ENCODE assay signal across 9 mouse cellular contexts in genomic region chr11:75926431-75927312, GRCm38 (mm10). TPM values are rescaled to one million over a fixed set of nuclear protein-coding genes. Genes with fewer than 3 reads are reported as not detected.
A peak's percentile ranks its signal among the peaks of the same experiment; 100 is the strongest.
DNase-seq lines count a peak whose midpoint lies in the region; ATAC-seq and TF ChIP-seq lines count a peak whose summit lies in the region.
"Had no signal": no experiment of that assay in that cellular context is flagged by ENCODE, and none has a peak within 500 bp of the region (broad histone marks: within the 10 kb centered on the region; RNA-seq: fewer than 3 reads in every experiment).

No protein-coding gene starts in this region.

- TF ChIP-seq EP300 in heart, adult 2 months (IDR thresholded peaks at IDR 0.05; ENCODE audit: insufficient read depth, low read depth, low read length), result no peak
- TF ChIP-seq EP300 in MEL (IDR thresholded peaks at IDR 0.05; ENCODE audit: low read depth in 1 of 2, low read length in 2 of 2), result peak; percentile 92 to 96
- TF ChIP-seq EP300 in liver, embryonic 14.5 days (IDR thresholded peaks at IDR 0.05; ENCODE audit: low read depth), result peak; percentile 58

- no peak overlapping the region for H3K4me3 ChIP-seq in heart, adult 2 months
- peak overlapping the region; percentile 2 to 30; a peak in 3 of 4 replicates for H3K4me3 ChIP-seq in MEL (ENCODE audit: control insufficient read depth in 1 of 2, insufficient read depth in 1 of 2, low read depth in 2 of 2, low read length in 2 of 2)
- H3K4me3 ChIP-seq in liver, embryonic 14.5 days (ENCODE audit: insufficient read depth in 1 of 2, low read depth in 2 of 2, low read length in 2 of 2), result no peak overlapping the region
- peak overlapping the region; percentile 33 for H3K4me3 ChIP-seq in small intestine, adult 2 months (ENCODE audit: low read depth, low read length)
- H3K4me3 ChIP-seq: erythroblast, embryonic 14.5 days had no signal

- no peak overlapping the region for H3K9ac ChIP-seq in heart, adult 2 months (ENCODE audit: low read depth, low read length)
- peak overlapping the region; percentile 19 for H3K9ac ChIP-seq in MEL (ENCODE audit: control insufficient read depth, low read depth, low read length, poor library complexity, severe bottlenecking)
- no peak overlapping the region for H3K9ac ChIP-seq in liver, embryonic 14.5 days (replicated peaks)

- no peaks in the 10 kb centered on the region for H3K36me3 ChIP-seq in heart, adult 2 months (ENCODE audit: control insufficient read depth, insufficient read depth, low read length)
- H3K36me3 ChIP-seq in MEL (ENCODE audit: control insufficient read depth in 1 of 2, insufficient read depth in 2 of 2, low read length in 2 of 2), result peaks cover 0 to 18% of the 10 kb centered on the region in 2 experiments; a peak in 2 of 4 replicates
- no peaks in the 10 kb centered on the region for H3K36me3 ChIP-seq in liver, embryonic 14.5 days (replicated peaks; ENCODE audit: control insufficient read depth, insufficient read depth, low read depth)
- H3K36me3 ChIP-seq in small intestine, adult 2 months (ENCODE audit: control insufficient read depth, insufficient read depth, low read length), result no peaks in the 10 kb centered on the region

- DNase-seq in heart, adult 2 months, result peak; percentile 39 to 41
- DNase-seq in heart, adult 11 months, result no peak
- DNase-seq in MEL (ENCODE audit: low read depth, low spot score), result peak; percentile 98
- peak; percentile 57 to 66 for DNase-seq in heart, postnatal 14 days
- DNase-seq in liver, embryonic 14.5 days (ENCODE audit: low read depth in 3 of 3, low spot score in 3 of 3), result peak; percentile 30 to 60 (median 42)
- DNase-seq in left cerebral cortex, adult 18-20 months (ENCODE audit: low spot score in 2 of 2), result no peak
- DNase-seq in urinary bladder, postnatal 36 days (ENCODE audit: low spot score in 2 of 2), result no peak

- peak; percentile 91 for ATAC-seq in liver, embryonic 14.5 days (ENCODE audit: insufficient read depth)

- no peak for TF ChIP-seq CTCF in heart, adult 2 months (IDR thresholded peaks at IDR 0.05)
- TF ChIP-seq CTCF in MEL (IDR thresholded peaks at IDR 0.05 in 2 of 3, conservative IDR thresholded peaks at IDR 0.05 in 1 of 3; ENCODE audit: control insufficient read depth in 1 of 3, insufficient read depth in 1 of 3, low read depth in 2 of 3, low read length in 3 of 3, poor library complexity in 1 of 3, severe bottlenecking in 1 of 3), result no peak
- TF ChIP-seq CTCF in liver, embryonic 14.5 days (IDR thresholded peaks at IDR 0.05; ENCODE audit: low read depth), result no peak
- no peak for TF ChIP-seq CTCF in small intestine, adult 2 months (IDR thresholded peaks at IDR 0.05; ENCODE audit: extremely low read depth, insufficient read length, insufficient replicate concordance, low read depth, low read length)

- peaks cover 4% of the 10 kb centered on the region; the same call in 1 of the 2 replicates for H3K4me1 ChIP-seq in heart, adult 2 months (ENCODE audit: control insufficient read depth, insufficient read depth, low read length)
- H3K4me1 ChIP-seq in MEL (ENCODE audit: control insufficient read depth in 1 of 2, insufficient read depth in 2 of 2, low read length in 2 of 2), result peaks cover 23 to 28% of the 10 kb centered on the region in 2 experiments
- H3K4me1 ChIP-seq in liver, embryonic 14.5 days (replicated peaks; ENCODE audit: control insufficient read depth in 2 of 2, insufficient read depth in 2 of 2, low read length in 1 of 2), result peaks cover 0 to 7% of the 10 kb centered on the region in 2 experiments; a peak in 3 of 4 replicates
- H3K4me1 ChIP-seq in small intestine, adult 2 months (ENCODE audit: control insufficient read depth, insufficient read depth, insufficient read length, low read length), result peaks cover 29% of the 10 kb centered on the region

- peak overlapping the region; percentile 46 for H3K27ac ChIP-seq in heart, adult 2 months
- H3K27ac ChIP-seq in MEL (ENCODE audit: control insufficient read depth, low read depth, low read length), result peak overlapping the region; percentile 60
- H3K27ac ChIP-seq in liver, embryonic 14.5 days, result no peak overlapping the region
- peak overlapping the region; percentile 78 for H3K27ac ChIP-seq in small intestine, adult 2 months (ENCODE audit: insufficient read depth, low read depth, low read length)

- no peak for TF ChIP-seq RAD21 in MEL (IDR thresholded peaks at IDR 0.05; ENCODE audit: low read depth, low read length)

- WGBS in heart, adult 2 months, result 44% methylated on average over 13 of the region's 13 CpGs
- WGBS in liver, embryonic 14.5 days (ENCODE audit: insufficient replicate concordance), result 27% methylated on average over 13 of the region's 13 CpGs
- 18% methylated on average over 13 of the region's 13 CpGs for WGBS in small intestine, adult 2 months

- H3K4me2 ChIP-seq in liver, embryonic 14.5 days (ENCODE audit: low read depth), result no peak overlapping the region

- intact Hi-C loops in heart, adult 2 months (cut with DNase I), result no loop called here
- intact Hi-C loops in heart, postnatal 14 days (cut with DNase I), result no loop called here

- no peaks in the 10 kb centered on the region for H3K9me3 ChIP-seq in MEL (replicated peaks; ENCODE audit: insufficient read depth, low read length)
- no peaks in the 10 kb centered on the region for H3K9me3 ChIP-seq in liver, embryonic 14.5 days (ENCODE audit: control insufficient read depth, low read length)

- TF ChIP-seq POLR2A in heart, adult 2 months (IDR thresholded peaks at IDR 0.05; ENCODE audit: insufficient read depth, low read depth, low read length), result no peak
- peak; percentile 23 to 38; a peak in 1 of 4 replicates for TF ChIP-seq POLR2A in MEL (IDR thresholded peaks at IDR 0.05; ENCODE audit: control insufficient read depth in 1 of 2, insufficient read depth in 1 of 2, low read depth in 1 of 2, low read length in 2 of 2, poor library complexity in 1 of 2)
- TF ChIP-seq POLR2A in small intestine, adult 2 months (IDR thresholded peaks at IDR 0.05; ENCODE audit: low read depth, low read length), result no peak

- H3K27me3 ChIP-seq in heart, adult 2 months (ENCODE audit: control insufficient read depth, insufficient read depth, low read length), result no peaks in the 10 kb centered on the region
- H3K27me3 ChIP-seq in MEL (ENCODE audit: control insufficient read depth in 1 of 2, insufficient read depth in 2 of 2, low read length in 2 of 2), result no peaks in the 10 kb centered on the region
- H3K27me3 ChIP-seq in liver, embryonic 14.5 days (ENCODE audit: control insufficient read depth, insufficient read depth, low read length), result no peaks in the 10 kb centered on the region
- H3K27me3 ChIP-seq in small intestine, adult 2 months (ENCODE audit: control insufficient read depth, insufficient read depth, low read length), result no peaks in the 10 kb centered on the region

- no peaks in the 10 kb centered on the region for H3K79me2 ChIP-seq in heart, adult 2 months (replicated peaks; ENCODE audit: control insufficient read depth, insufficient read depth, low read length)
- no peaks in the 10 kb centered on the region for H3K79me2 ChIP-seq in MEL (ENCODE audit: control insufficient read depth, insufficient read depth, low read length, poor library complexity)

TF ChIP-seq in MEL, 35 proteins besides CTCF, POLR2A, EP300 and RAD21 (continues in another document):
- peak; percentile 99 for TF ChIP-seq BHLHE40 (IDR thresholded peaks at IDR 0.05; ENCODE audit: borderline replicate concordance, low read depth, low read length)
- peak; percentile 90 for TF ChIP-seq MAX (IDR thresholded peaks at IDR 0.05; ENCODE audit: low read length)
- peak; percentile 95 for TF ChIP-seq SIN3A (IDR thresholded peaks at IDR 0.05; ENCODE audit: low read length)
- TF ChIP-seq TAL1 (IDR thresholded peaks at IDR 0.05; ENCODE audit: low read length), result peak; percentile 89
- no peak for TF ChIP-seq ZKSCAN1 (IDR thresholded peaks at IDR 0.05; ENCODE audit: low read depth, low read length)
- TF ChIP-seq TCF12 (IDR thresholded peaks at IDR 0.05; ENCODE audit: low read depth, low read length), result peak; percentile 97
- peak; percentile 28; the same call in 1 of the 2 replicates for TF ChIP-seq MYB (IDR thresholded peaks at IDR 0.05; ENCODE audit: low read depth, low read length)
- peak; percentile 53 for TF ChIP-seq KAT2A (conservative IDR thresholded peaks at IDR 0.05; ENCODE audit: low read depth, low read length)
- TF ChIP-seq SMC3 (IDR thresholded peaks at IDR 0.05; ENCODE audit: low read depth, low read length), result no peak
- TF ChIP-seq MYC (IDR thresholded peaks at IDR 0.05; ENCODE audit: low read depth, low read length), result peak; percentile 90
- TF ChIP-seq RCOR1 (IDR thresholded peaks at IDR 0.05; ENCODE audit: low read depth, low read length), result peak; percentile 93
- no peak for TF ChIP-seq ZC3H11A (IDR thresholded peaks at IDR 0.05; ENCODE audit: low read depth, low read length)
- no peak for TF ChIP-seq UBTF (IDR thresholded peaks at IDR 0.05; ENCODE audit: borderline replicate concordance, insufficient read depth, low read depth, low read length)
- TF ChIP-seq JUND (IDR thresholded peaks at IDR 0.05; ENCODE audit: low read depth, low read length), result no peak
- TF ChIP-seq POLR2AphosphoS5 (IDR thresholded peaks at IDR 0.05; ENCODE audit: borderline replicate concordance, low read depth, low read length), result no peak
- TF ChIP-seq MXI1 (IDR thresholded peaks at IDR 0.05; ENCODE audit: low read depth, low read length), result peak; percentile 95
- peak; percentile 73; the same call in 1 of the 2 replicates for TF ChIP-seq MAFK (IDR thresholded peaks at IDR 0.05; ENCODE audit: borderline replicate concordance, low read depth, low read length)
- TF ChIP-seq ZNF384 (IDR thresholded peaks at IDR 0.05; ENCODE audit: low read depth, low read length), result no peak
- peak; percentile 76 for TF ChIP-seq NRF1 (IDR thresholded peaks at IDR 0.05; ENCODE audit: insufficient read depth, low read depth, low read length, poor library complexity, severe bottlenecking)
- no peak; the same call in 1 of the 2 replicates for TF ChIP-seq NELFE (IDR thresholded peaks at IDR 0.05; ENCODE audit: low read depth, low read length)
- peak; percentile 89 for TF ChIP-seq USF1 (IDR thresholded peaks at IDR 0.05; ENCODE audit: low read depth, low read length)
- peak; percentile 47; the same call in 1 of the 2 replicates for TF ChIP-seq MAZ (IDR thresholded peaks at IDR 0.05; ENCODE audit: low read depth, low read length)

RNA-seq across cellular contexts. Expression of gene Rph3al, which starts 11.6 kb away (rescaled TPM):
- 10 to 100 TPM; 11.1 to 11.7 TPM for total RNA-seq in heart, adult 2 months (2021)
- polyA plus RNA-seq in heart, adult 2 months (2012; rRNA removed), result 5.9 and 6.6 TPM in 2 replicates
- total RNA-seq in MEL (2012; rRNA removed), result 7.1 and 9.4 TPM in 2 replicates
- 10 to 100 TPM in 1 of 2 experiments, not detected in 1; 23.0 TPM for polyA plus RNA-seq in MEL (2012; ENCODE audit: insufficient read depth in 1 of 2, insufficient read length in 2 of 2, low read depth in 1 of 2, low replicate concordance in 2 of 2, missing spikeins in 1 of 2)
- total RNA-seq in heart, postnatal 14 days (2021), result 10 to 100 TPM; 12.8 to 16.6 TPM
- polyA plus RNA-seq in liver, embryonic 14.5 days (2012; rRNA removed), result 0.15 and 0.29 TPM in 2 replicates
- polyA plus RNA-seq in liver, embryonic 14.5 days (2014; fragmentation: Nextera tagmentation; extraction: Ambion mirVana), result 0.25 and 0.27 TPM in 2 replicates
- 12.6 and 12.7 TPM in 2 replicates for polyA plus RNA-seq in small intestine, adult 2 months (2012; rRNA removed)
- 1 to 10 TPM; 1.9 to 2.7 TPM for total RNA-seq in left cerebral cortex, adult 18-20 months (2021)
- polyA plus RNA-seq: erythroblast, embryonic 14.5 days had no signal

Comparison
In these comparisons a context has a peak if more than half of its experiments do, and no peak if none do; other contexts are left out.
1. DNase-seq: peak in heart, adult 2 months (2 of 2), MEL (single experiment), heart, postnatal 14 days (2 of 2) and liver, embryonic 14.5 days (3 of 3); none in heart, adult 11 months (single experiment), left cerebral cortex, adult 18-20 months (0 of 2) and urinary bladder, postnatal 36 days (0 of 2).
2. H3K4me3 ChIP-seq: peak in MEL (2 of 2) and small intestine, adult 2 months (single experiment); none in heart, adult 2 months (single experiment) and liver, embryonic 14.5 days (0 of 2).
3. POLR2A ChIP-seq: peak in MEL (2 of 2); none in heart, adult 2 months (single experiment) and small intestine, adult 2 months (single experiment).